Mouse (Mus musculus): ENCODE measurements around the gene Tssk3. TPM values are rescaled to one million over a fixed set of nuclear protein-coding genes. Genes with fewer than 3 reads are reported as not detected.
"Not testable (repeated sequence)": the region's sequence is repeated elsewhere in the genome, so short reads cannot be mapped to it uniquely, and the experiment has no call there.

Gene Tssk3
- 0.07 TPM in 1 of 2 replicates, not detected in the other for polyA plus RNA-seq (2015; fragmentation: Nextera tagmentation; extraction: Ambion mirVana)

DNA sequence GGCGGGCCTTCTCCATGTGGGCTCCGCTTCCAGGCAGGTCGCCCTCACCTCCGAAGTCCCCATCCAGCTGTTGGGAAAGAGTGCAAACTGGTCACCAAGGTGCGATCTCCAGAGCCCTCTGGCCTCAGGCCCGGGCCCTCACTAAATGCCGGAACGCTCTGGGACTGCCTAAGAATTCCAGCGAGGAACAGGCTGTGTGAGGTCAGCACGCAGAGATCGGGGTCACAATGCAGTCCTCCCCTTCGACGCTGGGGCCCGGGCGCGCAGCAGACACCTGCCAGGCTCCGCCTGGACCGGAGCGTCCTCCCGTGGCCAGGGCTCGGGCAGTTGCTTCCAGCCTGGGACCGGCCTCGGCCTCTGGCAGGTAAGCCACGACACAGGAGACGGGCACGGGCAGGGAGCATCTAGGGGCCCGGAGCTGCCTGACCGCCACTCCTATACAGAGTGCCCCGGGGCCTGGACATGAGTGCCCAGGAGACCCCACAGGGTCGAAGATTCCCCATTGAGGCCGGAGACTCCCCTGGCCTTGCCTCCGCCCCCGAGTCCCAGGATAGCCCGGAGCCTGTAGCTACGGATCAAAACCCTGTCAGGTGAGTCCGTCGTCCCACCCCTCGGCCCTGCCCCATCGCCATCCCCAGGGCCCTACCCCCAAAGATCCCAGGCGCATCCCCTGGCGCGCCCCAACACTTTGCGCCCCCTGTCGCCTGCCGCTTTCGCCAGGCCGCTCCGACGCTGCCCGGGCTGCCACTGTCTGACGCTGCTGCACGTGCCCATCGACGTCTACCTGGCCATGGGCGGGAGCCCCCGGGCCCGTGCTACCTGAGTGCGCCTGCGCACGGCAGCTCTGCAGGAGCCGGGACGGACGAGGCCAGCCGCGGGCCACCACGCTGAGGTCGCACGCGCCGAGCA, at the start of gene Tssk3, which contains the start of gene Fam229a:
Gene Tssk3 (minus strand): TSS at position 51 of the 909 bp plus-strand sequence.
Gene Fam229a (plus strand): TSS at position 219 of the 909 bp plus-strand sequence.
- Histone ChIP-seq H3K27me3 (ENCODE audit: control insufficient read depth, insufficient read depth, low read length) (no peaks in the 10 kb centered on the region), H3K9ac (ENCODE audit: low read length) (peak within 1 kb of the TSS; percentile 41), H3K27ac (replicated peaks) (no peak within 1 kb of the TSS), H3K4me2 (replicated peaks; ENCODE audit: low read depth) (peak within 1 kb of the TSS; percentile 50), H3K36me3 (ENCODE audit: control insufficient read depth, insufficient read depth, low read length) (peaks cover 13% of the 10 kb centered on the region), H3K4me3 (ENCODE audit: low read depth, low read length) (peak within 1 kb of the TSS; percentile 34), H3K4me1 (replicated peaks; ENCODE audit: control insufficient read depth, insufficient read depth) (no peaks in the 10 kb centered on the region; the same call in 1 of the 2 replicates), H3K9me3 (ENCODE audit: control insufficient read depth, low read length) (no peaks in the 10 kb centered on the region)
- ATAC-seq (ENCODE audit: low FRiP score, low TSS enrichment): peak; percentile 66
- DNase-seq (ENCODE audit: low spot score): peak; percentile 70
- 11% methylated on average over 65 of the region's 70 CpGs for WGBS
- peak; percentile 55 for TF ChIP-seq CTCF (IDR thresholded peaks at IDR 0.05; ENCODE audit: low read depth)
- no peak for TF ChIP-seq EP300 (optimal IDR thresholded peaks at IDR 0.05)

DNA sequence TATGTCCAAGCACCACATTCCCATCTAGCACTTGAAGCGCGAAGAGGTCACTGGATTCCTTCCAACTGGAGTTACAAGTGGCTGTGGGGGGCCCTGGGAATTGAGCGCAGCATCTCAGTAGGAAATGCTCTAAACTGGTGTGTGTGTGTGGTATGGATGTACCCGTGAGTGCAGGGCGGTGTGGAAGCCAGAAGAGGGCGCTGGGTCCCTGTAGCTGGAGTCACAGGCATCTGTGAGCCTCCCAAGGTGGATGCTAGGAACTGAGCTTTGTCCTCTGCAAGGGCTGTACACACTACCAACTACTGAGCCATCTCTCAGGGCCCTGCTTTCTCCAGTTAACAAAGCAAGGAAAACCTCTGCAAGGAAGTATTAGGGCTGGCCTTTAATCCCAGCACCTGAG, 49.2 kb upstream of the Tssk3 start:
- no peaks in the 10 kb centered on the region for H3K9me3 ChIP-seq (ENCODE audit: control insufficient read depth, low read length)
- no peak for TF ChIP-seq EP300 (optimal IDR thresholded peaks at IDR 0.05)
- peak; percentile 62 for TF ChIP-seq CTCF (IDR thresholded peaks at IDR 0.05; ENCODE audit: low read depth)
- no peak overlapping the region for H3K9ac ChIP-seq (ENCODE audit: low read length)
- H3K27ac ChIP-seq (replicated peaks): no peak overlapping the region
- H3K36me3 ChIP-seq (ENCODE audit: control insufficient read depth, insufficient read depth, low read length): no peaks in the 10 kb centered on the region
- DNase-seq (ENCODE audit: low spot score) (peak; percentile 54), ATAC-seq (ENCODE audit: low FRiP score, low TSS enrichment) (no peak)
- H3K27me3 ChIP-seq (ENCODE audit: control insufficient read depth, insufficient read depth, low read length): no peaks in the 10 kb centered on the region
- 87% methylated on average over 6 of the region's 6 CpGs for WGBS
- peaks cover 6% of the 10 kb centered on the region; the same call in 1 of the 2 replicates for H3K4me1 ChIP-seq (replicated peaks; ENCODE audit: control insufficient read depth, insufficient read depth)
- no peak overlapping the region for H3K4me3 ChIP-seq (ENCODE audit: low read depth, low read length)
- no peak overlapping the region for H3K4me2 ChIP-seq (replicated peaks; ENCODE audit: low read depth)

DNA sequence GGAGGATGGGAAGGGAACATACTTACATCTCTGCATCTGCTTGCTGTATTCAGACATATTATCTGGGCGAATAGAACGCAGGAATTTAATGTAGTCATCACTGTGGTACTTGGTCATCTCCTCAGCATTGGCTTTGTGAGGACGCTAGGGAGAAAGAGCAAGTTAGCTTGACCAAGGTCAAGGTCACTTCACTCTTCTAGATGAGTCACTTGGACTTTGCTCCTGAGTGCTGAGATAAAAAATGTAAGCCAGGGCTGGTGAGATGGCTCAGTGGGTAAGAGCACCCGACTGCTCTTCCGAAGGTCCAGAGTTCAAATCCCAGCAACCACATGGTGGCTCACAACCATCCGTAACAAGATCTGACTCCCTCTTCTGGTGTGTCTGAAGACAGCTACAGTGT, 38.1 kb upstream of the Tssk3 start:
- not testable (repeated sequence) for H3K27ac ChIP-seq (replicated peaks); H3K27me3 ChIP-seq (ENCODE audit: control insufficient read depth, insufficient read depth, low read length); ATAC-seq (ENCODE audit: low FRiP score, low TSS enrichment); H3K4me1 ChIP-seq (replicated peaks; ENCODE audit: control insufficient read depth, insufficient read depth); H3K4me2 ChIP-seq (replicated peaks; ENCODE audit: low read depth); DNase-seq (ENCODE audit: low spot score); H3K9me3 ChIP-seq (ENCODE audit: control insufficient read depth, low read length); H3K9ac ChIP-seq (ENCODE audit: low read length); H3K4me3 ChIP-seq (ENCODE audit: low read depth, low read length)
- H3K36me3 ChIP-seq (ENCODE audit: control insufficient read depth, insufficient read depth, low read length): peaks cover 18% of the 10 kb centered on the region
- whole genome bisulfite sequencing: 92% methylated on average over 5 of the region's 6 CpGs

DNA sequence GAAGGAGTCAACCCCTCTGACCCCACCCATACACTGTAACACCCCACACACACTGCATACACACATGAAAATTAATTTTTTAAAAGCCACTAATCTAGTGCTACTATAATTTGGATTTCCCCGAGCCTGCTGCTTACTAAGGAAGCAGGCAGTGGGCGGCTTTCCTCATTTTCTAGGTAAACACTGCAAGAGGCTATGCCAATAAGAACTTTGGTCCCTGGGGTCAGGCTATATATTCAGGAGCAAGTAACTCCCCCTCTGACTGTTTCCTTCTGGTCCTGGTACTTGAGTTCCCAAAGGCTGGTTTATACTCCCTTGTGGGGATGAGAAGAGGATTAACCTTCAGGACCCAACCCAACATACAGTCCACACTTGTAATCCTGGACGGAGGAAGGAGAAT, 35.1 kb upstream of the Tssk3 start:
- no peaks in the 10 kb centered on the region for H3K9me3 ChIP-seq (ENCODE audit: control insufficient read depth, low read length)
- DNase-seq (ENCODE audit: low spot score): peak; percentile 48
- 66% methylated on average over 3 of the region's 3 CpGs for WGBS
- H3K27ac ChIP-seq (replicated peaks): peak overlapping the region; percentile 73
- peaks cover 27% of the 10 kb centered on the region for H3K36me3 ChIP-seq (ENCODE audit: control insufficient read depth, insufficient read depth, low read length)
- ATAC-seq (ENCODE audit: low FRiP score, low TSS enrichment): peak; percentile 73
- no peak overlapping the region for H3K9ac ChIP-seq (ENCODE audit: low read length)
- no peak for TF ChIP-seq EP300 (optimal IDR thresholded peaks at IDR 0.05)
- no peak for TF ChIP-seq CTCF (IDR thresholded peaks at IDR 0.05; ENCODE audit: low read depth)
- H3K4me2 ChIP-seq (replicated peaks; ENCODE audit: low read depth): no peak overlapping the region
- no peak overlapping the region for H3K4me3 ChIP-seq (ENCODE audit: low read depth, low read length)
- H3K4me1 ChIP-seq (replicated peaks; ENCODE audit: control insufficient read depth, insufficient read depth): no peaks in the 10 kb centered on the region
- no peaks in the 10 kb centered on the region for H3K27me3 ChIP-seq (ENCODE audit: control insufficient read depth, insufficient read depth, low read length)

- DNase-seq (ENCODE audit: low spot score): no peak
Observed at GRCm38 (mm10) chr4:129525338-129525737, 34.5 kb upstream of the Tssk3 start.

DNA sequence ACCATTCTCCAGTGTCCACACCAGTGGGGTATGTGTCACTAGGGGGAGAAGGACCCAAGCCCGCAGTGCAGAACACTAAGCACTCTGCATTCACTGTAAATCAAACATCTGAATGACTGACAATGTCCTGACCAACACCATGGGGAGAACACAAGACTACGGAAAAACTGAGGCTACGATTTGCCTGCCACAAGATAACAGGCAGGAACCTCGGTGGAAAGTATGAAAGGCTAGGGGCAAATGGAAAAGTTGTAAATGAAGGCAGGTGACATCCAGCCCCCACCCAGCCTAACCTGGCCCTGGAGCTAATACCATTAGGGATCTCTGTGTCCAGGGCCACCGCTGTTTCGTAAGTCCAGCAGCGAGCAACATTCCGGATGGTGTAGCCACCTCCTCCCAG, 27.7 kb upstream of the Tssk3 start:
- ATAC-seq (ENCODE audit: low FRiP score, low TSS enrichment) (no peak), DNase-seq (ENCODE audit: low spot score) (no peak)
- Histone ChIP-seq H3K9me3 (ENCODE audit: control insufficient read depth, low read length) (no peaks in the 10 kb centered on the region), H3K4me3 (ENCODE audit: low read depth, low read length) (no peak overlapping the region), H3K4me2 (replicated peaks; ENCODE audit: low read depth) (no peak overlapping the region), H3K27me3 (ENCODE audit: control insufficient read depth, insufficient read depth, low read length) (no peaks in the 10 kb centered on the region), H3K4me1 (replicated peaks; ENCODE audit: control insufficient read depth, insufficient read depth) (no peaks in the 10 kb centered on the region), H3K36me3 (ENCODE audit: control insufficient read depth, insufficient read depth, low read length) (peaks cover 20% of the 10 kb centered on the region), H3K9ac (ENCODE audit: low read length) (no peak overlapping the region), H3K27ac (replicated peaks) (no peak overlapping the region)
- WGBS: 87% methylated on average over 8 of the region's 8 CpGs
- TF ChIP-seq CTCF (IDR thresholded peaks at IDR 0.05; ENCODE audit: low read depth) (no peak), EP300 (optimal IDR thresholded peaks at IDR 0.05) (no peak)

More at GRCm38 (mm10) chr4:129525338-129525737, 34.5 kb upstream of the Tssk3 start:
- Histone ChIP-seq H3K27ac (replicated peaks) (peak overlapping the region; percentile 73), H3K4me2 (replicated peaks; ENCODE audit: low read depth) (no peak overlapping the region), H3K9ac (ENCODE audit: low read length) (no peak overlapping the region), H3K36me3 (ENCODE audit: control insufficient read depth, insufficient read depth, low read length) (peaks cover 27% of the 10 kb centered on the region), H3K9me3 (ENCODE audit: control insufficient read depth, low read length) (no peaks in the 10 kb centered on the region), H3K27me3 (ENCODE audit: control insufficient read depth, insufficient read depth, low read length) (no peaks in the 10 kb centered on the region), H3K4me3 (ENCODE audit: low read depth, low read length) (no peak overlapping the region), H3K4me1 (replicated peaks; ENCODE audit: control insufficient read depth, insufficient read depth) (no peaks in the 10 kb centered on the region)
- no peak for TF ChIP-seq CTCF (IDR thresholded peaks at IDR 0.05; ENCODE audit: low read depth)
- peak; percentile 70 for ATAC-seq (ENCODE audit: low FRiP score, low TSS enrichment)
- 86% methylated on average over 5 of the region's 5 CpGs for WGBS
